Mouse (Mus musculus) liver, embryonic 13.5 days (tissue): ENCODE data around the gene Arhgap32. TPM values are rescaled to one million over a fixed set of nuclear protein-coding genes. Genes with fewer than 3 reads are reported as not detected.

ENCODE experiments used
- ATAC-seq: fragments of 200-750 bp; cut with Nextera tagmentation; 2 replicates; pipeline ENCODE4 v1.8.0; 2017; ENCODE audit warnings: low read depth, mild to moderate bottlenecking, moderate number of reproducible peaks, moderate library complexity
- DNase-seq: peaks from one replicate; pipeline ENCODE4 v3.0.0; 2022
- H3K27ac ChIP-seq: fragments of 300-500 bp; sonication (generic); 2 replicates; pipeline ENCODE4 v1.5.1; 2015; ENCODE audit warnings: moderate library complexity, mild to moderate bottlenecking, inconsistent platforms
- H3K27me3 ChIP-seq: fragments of 300-500 bp; sonication (generic); 2 replicates; pipeline ENCODE4 v1.6.1; 2015; ENCODE audit warnings: mild to moderate bottlenecking, inconsistent platforms
- H3K36me3 ChIP-seq: fragments of 300-500 bp; sonication (generic); 2 replicates; pipeline ENCODE4 v1.6.1; 2015; ENCODE audit warnings: mild to moderate bottlenecking, inconsistent platforms
- H3K4me1 ChIP-seq: fragments of 300-500 bp; sonication (generic); replicated peaks from 2 replicates; pipeline ENCODE4 v1.6.1; 2015; ENCODE audit warnings: inconsistent platforms
- H3K4me2 ChIP-seq: fragments of 300-500 bp; sonication (generic); 2 replicates; pipeline ENCODE4 v1.6.1; 2015; ENCODE audit warnings: inconsistent platforms, mild to moderate bottlenecking, moderate library complexity
- H3K4me3 ChIP-seq: fragments of 300-500 bp; sonication (generic); replicated peaks from 2 replicates; pipeline ENCODE4 v1.5.1; 2015; ENCODE audit warnings: mild to moderate bottlenecking, inconsistent platforms
- H3K9ac ChIP-seq: fragments of 300-500 bp; sonication (generic); 2 replicates; pipeline ENCODE4 v1.6.1; 2015; ENCODE audit warnings: mild to moderate bottlenecking, inconsistent platforms
- H3K9me3 ChIP-seq: fragments of 300-500 bp; sonication (generic); replicated peaks from 2 replicates; pipeline ENCODE4 v1.6.1; 2016; ENCODE audit warnings: inconsistent platforms
- WGBS: fragments of 180-500 bp; shearing (Covaris S2); methylation state at CpG from one replicate; pipeline ENCODE4 v1.1.7; 2015; ENCODE audit not compliant: insufficient replicate concordance; 5-methylcytosine and 5-hydroxymethylcytosine counted together
- polyA plus RNA-seq: library from polyadenylated mRNA; unstranded; fragments of >200 nt; fragmentation: Nextera tagmentation; extraction: Ambion mirVana; gene quantifications from 2 replicates; pipeline ENCODE4 v1.2.1, GENCODE M21; 2015

Gene Arhgap32
- polyA plus RNA-seq, 1 experiment from 2014 or later = 0.28 TPM

GRCm38 (mm10) chr9:32208071-32208470 lies 92.1 kb downstream of the Arhgap32 start:
- no peak for ATAC-seq

DNA sequence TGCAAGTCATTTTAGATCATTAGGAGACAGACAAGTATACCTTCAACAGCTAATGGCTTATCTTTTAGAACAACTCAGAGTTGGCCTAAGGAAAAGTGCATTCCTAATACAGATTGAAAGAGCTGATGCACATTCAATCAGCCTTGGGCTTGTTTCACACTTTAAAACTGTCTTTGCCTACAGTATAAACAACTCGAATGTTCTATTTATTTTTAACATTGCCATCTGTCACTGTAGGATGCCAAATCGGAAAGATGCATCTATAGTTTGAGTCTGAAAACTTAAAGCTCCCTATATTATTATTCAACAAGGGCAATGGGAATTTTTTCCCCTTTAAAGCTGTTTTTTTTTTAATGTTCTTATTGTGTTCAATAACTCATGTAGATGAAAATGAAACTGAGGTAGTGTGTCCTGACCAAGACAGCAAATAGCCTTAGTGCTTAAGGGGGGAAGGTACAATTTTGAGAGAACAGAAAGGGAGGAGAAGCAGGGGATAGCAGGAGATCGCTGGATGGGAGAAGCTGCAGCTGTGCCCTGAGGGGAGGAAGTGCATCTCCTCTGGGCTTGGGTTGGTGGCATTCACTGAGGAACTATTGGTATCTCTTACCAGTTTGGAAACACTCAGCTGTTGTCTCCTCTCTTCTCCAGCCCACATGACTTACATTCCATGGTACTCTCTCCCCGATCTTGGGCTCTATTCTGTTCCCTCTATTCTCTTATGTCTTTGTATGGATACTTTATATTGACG lies 101.1 kb downstream of the Arhgap32 start:
- Histone ChIP-seq H3K4me2 (no peak overlapping the region), H3K36me3 (no peaks in the 10 kb centered on the region), H3K4me3 (no peak overlapping the region), H3K9me3 (no peaks in the 10 kb centered on the region), H3K27ac (no peak overlapping the region), H3K27me3 (no peaks in the 10 kb centered on the region), H3K4me1 (no peaks in the 10 kb centered on the region), H3K9ac (no peak overlapping the region)
- no peak for DNase-seq
- ATAC-seq = no peak
- 51% methylated on average over 5 of the region's 5 CpGs for WGBS

More at GRCm38 (mm10) chr9:32208071-32208470, 92.1 kb downstream of the Arhgap32 start:
- no peak for DNase-seq
- H3K9ac ChIP-seq = no peak overlapping the region
- H3K4me1 ChIP-seq = no peaks in the 10 kb centered on the region
- H3K9me3 ChIP-seq = no peaks in the 10 kb centered on the region
- H3K27me3 ChIP-seq = no peaks in the 10 kb centered on the region
- 60% methylated on average over 5 of the region's 5 CpGs for WGBS
- no peak overlapping the region for H3K27ac ChIP-seq
- no peaks in the 10 kb centered on the region for H3K36me3 ChIP-seq
- H3K4me3 ChIP-seq = no peak overlapping the region
- H3K4me2 ChIP-seq = no peak overlapping the region

DNA sequence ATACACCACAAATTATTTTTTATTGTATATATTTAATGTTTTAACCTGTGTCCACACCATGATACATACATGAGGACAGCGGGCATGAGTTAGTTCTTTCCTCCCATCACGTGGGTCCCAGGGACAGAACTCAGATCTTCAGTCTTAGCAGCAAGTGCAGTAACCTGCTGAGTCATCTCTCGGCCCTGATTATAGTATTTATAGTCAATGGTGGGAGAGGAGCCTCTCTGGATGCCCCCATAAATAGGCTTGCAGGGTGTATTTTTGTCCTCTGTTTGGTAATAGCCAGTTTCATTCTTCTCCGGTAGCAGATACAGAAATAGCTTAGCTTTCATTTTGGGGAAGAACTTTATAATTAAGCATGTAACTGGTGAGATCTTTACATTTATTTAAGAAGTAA lies 103.5 kb downstream of the Arhgap32 start:
- H3K4me3 ChIP-seq = no peak overlapping the region
- H3K9me3 ChIP-seq = no peaks in the 10 kb centered on the region
- no peak overlapping the region for H3K4me2 ChIP-seq
- DNase-seq (no peak), ATAC-seq (no peak)
- WGBS = 42% methylated on average over 4 of the region's 4 CpGs
- H3K27ac ChIP-seq = no peak overlapping the region
- no peaks in the 10 kb centered on the region for H3K36me3 ChIP-seq
- no peaks in the 10 kb centered on the region for H3K27me3 ChIP-seq
- no peak overlapping the region for H3K9ac ChIP-seq
- peaks cover 9% of the 10 kb centered on the region for H3K4me1 ChIP-seq

DNA sequence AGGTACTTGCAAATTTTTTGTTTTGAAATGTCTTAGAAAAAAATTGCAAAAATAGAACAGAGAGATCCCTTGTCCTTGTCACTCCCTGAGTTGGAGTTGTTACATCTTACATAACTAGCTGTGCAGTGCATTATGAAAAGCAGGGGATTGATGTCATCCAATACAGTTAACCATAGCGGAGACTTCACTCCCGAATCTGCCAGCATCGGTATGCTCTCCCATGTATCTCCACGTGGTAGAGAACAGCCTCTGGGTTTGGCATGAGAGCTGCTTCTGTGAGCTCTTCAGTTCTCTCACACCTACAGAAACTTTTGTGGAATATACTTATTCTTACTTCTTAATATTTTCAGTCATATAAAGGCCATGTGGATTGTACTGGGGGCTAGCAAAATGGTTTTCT lies 106.2 kb downstream of the Arhgap32 start:
- no peak for ATAC-seq
- no peak overlapping the region for H3K27ac ChIP-seq
- DNase-seq = no peak
- H3K4me3 ChIP-seq = no peak overlapping the region
- H3K4me1 ChIP-seq = peaks cover 9% of the 10 kb centered on the region
- H3K9me3 ChIP-seq = no peaks in the 10 kb centered on the region
- no peak overlapping the region for H3K4me2 ChIP-seq
- no peak overlapping the region for H3K9ac ChIP-seq
- WGBS = 70% methylated on average over 4 of the region's 4 CpGs
- no peaks in the 10 kb centered on the region for H3K27me3 ChIP-seq
- no peaks in the 10 kb centered on the region for H3K36me3 ChIP-seq

DNA sequence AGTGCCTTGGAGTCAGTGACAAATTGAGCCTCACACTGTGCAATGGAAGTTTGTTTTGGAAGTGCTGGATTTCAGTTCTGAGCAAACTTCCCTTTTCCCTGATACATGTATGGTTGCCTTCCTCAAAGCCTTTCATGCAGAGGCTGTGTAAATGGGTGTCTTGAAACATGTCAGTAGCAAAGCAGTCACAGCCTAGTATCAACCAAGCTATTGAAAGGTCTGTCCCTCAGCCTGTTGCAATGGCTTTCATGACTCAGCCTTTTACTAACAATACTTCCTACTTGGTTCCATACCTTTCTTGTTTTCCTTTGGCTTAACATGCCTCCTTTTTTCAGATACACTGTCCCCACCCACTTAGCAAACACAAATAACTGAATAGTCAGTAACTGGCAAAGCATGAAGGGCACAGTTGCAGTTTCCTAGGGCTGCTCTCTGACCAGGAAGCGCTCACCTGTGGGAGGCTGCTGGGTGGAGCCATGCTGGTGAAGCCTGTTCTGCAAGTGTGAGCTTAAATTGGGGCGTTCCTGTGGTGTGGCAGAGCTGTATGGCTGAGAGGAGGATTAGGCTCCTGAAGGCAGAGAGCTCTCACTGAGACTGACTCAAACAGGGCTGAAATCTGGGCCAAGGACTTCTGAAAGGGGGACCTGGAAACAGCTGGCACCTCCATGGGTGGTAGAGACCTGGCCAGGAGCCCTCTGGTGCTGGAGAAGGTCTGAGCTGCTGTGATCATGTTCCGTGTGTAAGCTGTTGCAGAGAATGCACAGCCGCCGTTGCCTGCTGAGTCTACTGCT lies 108.0 kb downstream of the Arhgap32 start:
- no peak overlapping the region for H3K9ac ChIP-seq
- H3K9me3 ChIP-seq = no peaks in the 10 kb centered on the region
- H3K4me3 ChIP-seq = no peak overlapping the region
- no peaks in the 10 kb centered on the region for H3K27me3 ChIP-seq
- no peak overlapping the region for H3K27ac ChIP-seq
- WGBS = 60% methylated on average over 5 of the region's 5 CpGs
- peaks cover 9% of the 10 kb centered on the region for H3K4me1 ChIP-seq
- H3K36me3 ChIP-seq = no peaks in the 10 kb centered on the region
- DNase-seq (no peak), ATAC-seq (no peak)
- no peak overlapping the region for H3K4me2 ChIP-seq

DNA sequence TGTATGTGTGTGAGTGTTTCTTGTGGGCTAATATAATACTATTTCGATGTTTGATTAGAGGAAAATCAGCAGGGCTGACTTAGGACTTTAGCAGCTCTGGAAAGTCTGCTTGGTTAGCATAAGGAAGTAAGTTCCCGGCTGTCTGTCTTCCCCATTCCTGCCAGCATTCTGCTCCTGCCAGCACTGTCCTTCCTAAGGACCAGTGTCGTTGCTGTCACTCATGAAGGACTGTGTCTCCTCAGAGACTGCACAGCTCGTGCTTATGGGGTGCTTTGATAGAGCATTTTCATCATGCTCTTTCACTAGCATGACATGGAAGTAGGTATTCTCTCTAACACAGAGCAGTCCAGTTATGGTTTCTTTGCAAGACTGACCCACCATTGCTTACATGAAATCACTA lies 109.0 kb downstream of the Arhgap32 start:
- DNase-seq (no peak), ATAC-seq (no peak)
- H3K4me3 ChIP-seq = no peak overlapping the region
- H3K36me3 ChIP-seq = no peaks in the 10 kb centered on the region
- peaks cover 9% of the 10 kb centered on the region for H3K4me1 ChIP-seq
- 34% methylated on average over 4 of the region's 4 CpGs for WGBS
- no peak overlapping the region for H3K9ac ChIP-seq
- no peak overlapping the region for H3K27ac ChIP-seq
- H3K9me3 ChIP-seq = no peaks in the 10 kb centered on the region
- H3K27me3 ChIP-seq = no peaks in the 10 kb centered on the region
- H3K4me2 ChIP-seq = no peak overlapping the region

DNA sequence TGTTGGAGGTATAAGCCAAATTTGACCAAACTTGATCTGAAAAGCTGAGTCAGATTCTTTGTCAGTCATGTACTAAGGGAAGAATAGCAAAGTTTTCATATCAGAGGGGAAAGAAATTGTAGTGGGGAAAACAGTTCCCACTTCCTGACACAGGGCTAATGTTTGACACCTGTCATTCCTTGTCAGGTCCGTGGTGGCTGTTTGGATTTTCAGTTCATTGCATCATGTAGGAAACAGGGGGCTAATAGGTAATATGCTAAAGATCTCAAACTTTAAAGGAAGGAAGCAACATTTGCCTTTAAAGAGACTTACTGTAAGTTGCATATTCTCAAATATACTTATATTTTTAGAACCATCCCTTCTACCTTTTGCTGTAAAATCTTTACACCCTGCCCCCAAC lies 109.6 kb downstream of the Arhgap32 start:
- H3K4me2 ChIP-seq = no peak overlapping the region
- DNase-seq = no peak
- H3K27me3 ChIP-seq = no peaks in the 10 kb centered on the region
- no peak overlapping the region for H3K9ac ChIP-seq
- H3K36me3 ChIP-seq = no peaks in the 10 kb centered on the region
- no peak for ATAC-seq
- H3K9me3 ChIP-seq = no peaks in the 10 kb centered on the region
- peaks cover 9% of the 10 kb centered on the region for H3K4me1 ChIP-seq
- H3K27ac ChIP-seq = no peak overlapping the region
- H3K4me3 ChIP-seq = no peak overlapping the region
- WGBS = 38% methylated on average over 1 of the region's 1 CpGs

DNA sequence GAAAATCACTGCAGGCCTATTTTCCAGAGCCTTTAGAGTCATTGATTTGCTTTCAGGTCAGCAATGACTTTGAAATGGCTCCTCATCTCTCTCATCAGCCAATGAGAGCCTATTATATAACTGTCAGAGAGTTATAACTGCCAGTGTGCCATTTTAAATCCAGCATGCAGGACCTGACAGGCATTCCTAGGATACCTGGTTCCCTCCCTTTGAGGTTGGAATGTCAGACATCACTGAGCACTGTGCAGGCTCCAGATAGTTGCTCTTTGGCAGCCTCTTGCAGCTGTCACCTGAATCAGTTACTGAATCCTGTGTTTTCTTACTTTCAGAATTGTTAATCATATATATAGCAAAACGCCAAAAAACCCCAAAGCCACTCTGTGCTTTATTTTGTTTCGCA lies 111.1 kb downstream of the Arhgap32 start:
- peaks cover 9% of the 10 kb centered on the region for H3K4me1 ChIP-seq
- ATAC-seq (no peak), DNase-seq (no peak)
- H3K27me3 ChIP-seq = no peaks in the 10 kb centered on the region
- H3K9ac ChIP-seq = no peak overlapping the region
- H3K27ac ChIP-seq = no peak overlapping the region
- no peak overlapping the region for H3K4me2 ChIP-seq
- 63% methylated on average over 2 of the region's 2 CpGs for WGBS
- H3K9me3 ChIP-seq = no peaks in the 10 kb centered on the region
- no peak overlapping the region for H3K4me3 ChIP-seq
- H3K36me3 ChIP-seq = no peaks in the 10 kb centered on the region

- Histone ChIP-seq H3K27me3 (no peaks in the 10 kb centered on the region), H3K9me3 (no peaks in the 10 kb centered on the region), H3K4me1 (0 out of 2 replicates have a peak, but pooled peaks cover 3% of the 10 kb centered on the region), H3K9ac (no peak overlapping the region), H3K4me2 (no peak overlapping the region), H3K27ac (no peak overlapping the region), H3K36me3 (no peaks in the 10 kb centered on the region), H3K4me3 (no peak overlapping the region)
- DNase-seq = no peak
- peak; percentile 62 for ATAC-seq
- WGBS = 35% methylated on average over 4 of the region's 4 CpGs
These were observed 117.7 kb downstream of the Arhgap32 start for GRCm38 (mm10) chr9:32233593-32233992.

DNA sequence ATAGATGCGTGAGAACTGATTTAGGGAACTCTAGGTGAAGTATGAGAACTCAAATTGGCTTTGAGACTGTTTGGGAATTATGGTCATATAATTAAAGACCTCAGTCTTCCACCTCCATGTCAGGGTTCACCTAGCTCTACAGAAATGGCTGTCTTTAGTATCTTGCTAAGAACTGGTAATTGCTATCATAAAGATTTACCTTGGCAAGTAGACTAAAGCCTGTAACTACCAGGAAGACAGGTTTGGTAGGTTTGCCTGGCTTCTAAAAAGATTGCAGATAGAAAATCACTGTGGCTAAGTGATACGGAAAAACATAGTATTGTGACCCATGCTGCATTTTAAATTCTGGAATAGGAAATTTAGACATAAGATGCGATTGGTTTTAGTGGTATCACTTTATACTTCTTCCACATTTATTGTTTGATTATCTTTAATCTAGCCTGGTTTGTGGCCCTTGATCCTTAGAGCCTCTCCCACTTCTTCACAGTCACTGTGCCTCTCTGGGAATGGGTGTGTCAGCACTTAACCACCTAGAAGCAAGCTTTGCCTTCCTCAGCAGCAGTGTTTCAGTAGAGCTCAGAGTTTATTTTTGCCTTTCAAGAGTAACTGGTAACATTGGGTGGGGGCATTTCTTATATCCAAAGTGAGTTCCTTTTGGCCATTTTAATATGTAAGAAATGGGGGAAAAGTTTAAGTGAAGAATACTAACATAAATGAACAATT lies 119.0 kb downstream of the Arhgap32 start:
- no peak overlapping the region for H3K9ac ChIP-seq
- H3K36me3 ChIP-seq = no peaks in the 10 kb centered on the region
- H3K27ac ChIP-seq = no peak overlapping the region
- H3K27me3 ChIP-seq = no peaks in the 10 kb centered on the region
- H3K4me2 ChIP-seq = no peak overlapping the region
- no peak for ATAC-seq
- 74% methylated on average over 3 of the region's 3 CpGs for WGBS
- DNase-seq = no peak
- no peak overlapping the region for H3K4me3 ChIP-seq
- peaks cover 8% of the 10 kb centered on the region; the same call in 1 of the 2 replicates for H3K4me1 ChIP-seq
- no peaks in the 10 kb centered on the region for H3K9me3 ChIP-seq

DNA sequence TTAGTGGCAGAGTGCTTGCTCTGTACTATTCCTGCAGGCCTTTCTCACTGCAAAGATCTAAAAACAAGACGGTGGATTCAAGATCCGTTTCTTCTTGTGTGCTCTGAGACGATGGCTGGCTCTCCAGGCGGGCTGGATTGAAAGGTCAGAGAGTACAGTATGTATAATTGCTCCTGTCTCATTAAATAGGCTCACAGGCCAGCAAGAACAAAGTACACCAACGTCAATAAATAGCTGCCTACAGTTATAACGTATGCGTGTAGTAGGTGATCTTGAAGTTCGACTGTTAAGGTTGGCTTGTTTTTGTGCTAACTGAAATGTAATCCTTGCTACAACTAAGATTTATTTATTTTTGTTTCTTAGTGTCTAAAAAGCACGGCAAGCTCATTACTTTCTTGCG lies 123.0 kb downstream of the Arhgap32 start:
- no peak overlapping the region for H3K9ac ChIP-seq
- H3K4me2 ChIP-seq = no peak overlapping the region
- no peaks in the 10 kb centered on the region for H3K27me3 ChIP-seq
- H3K9me3 ChIP-seq = no peaks in the 10 kb centered on the region
- H3K36me3 ChIP-seq = no peaks in the 10 kb centered on the region
- no peak overlapping the region for H3K27ac ChIP-seq
- H3K4me3 ChIP-seq = no peak overlapping the region
- 76% methylated on average over 10 of the region's 10 CpGs for WGBS
- no peak for DNase-seq
- no peak for ATAC-seq
- H3K4me1 ChIP-seq = peaks cover 20% of the 10 kb centered on the region
